Mouse (Mus musculus): Measurements from ENCODE around the gene Ino80e. TPM values are rescaled to one million over a fixed set of nuclear protein-coding genes. Genes with fewer than 3 reads are reported as not detected.

Ino80e gene
- polyA plus RNA-seq, 1 experiment = 104 TPM

DNA sequence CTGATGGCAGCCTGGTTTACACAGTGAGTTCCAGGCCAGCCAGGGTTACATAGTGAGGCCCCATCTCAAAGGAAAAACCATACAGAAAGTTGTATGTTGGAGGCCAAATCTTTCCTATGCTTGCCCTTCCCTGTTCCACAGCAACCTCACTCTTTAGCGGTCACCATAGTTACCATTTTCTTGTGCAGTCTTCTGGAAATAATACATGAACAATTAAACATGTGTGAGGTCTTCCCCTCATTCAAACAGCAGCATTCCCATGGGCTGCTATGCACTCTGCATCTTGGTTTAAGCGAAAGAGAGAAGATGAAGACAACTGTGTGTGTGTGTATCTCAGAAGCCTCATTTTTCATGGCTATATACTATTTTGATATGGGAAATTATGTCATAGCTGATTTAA lies 16.7 kb downstream of the Ino80e start:
- H3K9ac ChIP-seq (ENCODE audit: low read depth, poor library complexity, severe bottlenecking) = no peak overlapping the region
- no peak overlapping the region for H3K27ac ChIP-seq (ENCODE audit: insufficient read depth, low read length)
- H3K27me3 ChIP-seq (ENCODE audit: control insufficient read depth, insufficient read depth, low read length, poor library complexity, severe bottlenecking) = 0 out of 2 replicates have a peak, but pooled peaks cover 2% of the 10 kb centered on the region
- no peak overlapping the region for H3K4me3 ChIP-seq (ENCODE audit: low read depth, low read length)
- TF ChIP-seq POLR2A (IDR thresholded peaks at IDR 0.05; ENCODE audit: insufficient read depth, low read length) (no peak), EP300 (IDR thresholded peaks at IDR 0.05; ENCODE audit: insufficient read depth, low read depth, low read length) (no peak), CTCF (IDR thresholded peaks at IDR 0.05; ENCODE audit: low read depth, low read length) (no peak)
- no peaks in the 10 kb centered on the region for H3K4me1 ChIP-seq (ENCODE audit: control insufficient read depth, insufficient read depth, low read length)
- no peaks in the 10 kb centered on the region for H3K36me3 ChIP-seq (ENCODE audit: control insufficient read depth, insufficient read depth, low read length, poor library complexity, severe bottlenecking)
- no peaks in the 10 kb centered on the region for H3K9me3 ChIP-seq (replicated peaks; ENCODE audit: control insufficient read depth, insufficient read depth, low read length, poor library complexity, severe bottlenecking)

DNA sequence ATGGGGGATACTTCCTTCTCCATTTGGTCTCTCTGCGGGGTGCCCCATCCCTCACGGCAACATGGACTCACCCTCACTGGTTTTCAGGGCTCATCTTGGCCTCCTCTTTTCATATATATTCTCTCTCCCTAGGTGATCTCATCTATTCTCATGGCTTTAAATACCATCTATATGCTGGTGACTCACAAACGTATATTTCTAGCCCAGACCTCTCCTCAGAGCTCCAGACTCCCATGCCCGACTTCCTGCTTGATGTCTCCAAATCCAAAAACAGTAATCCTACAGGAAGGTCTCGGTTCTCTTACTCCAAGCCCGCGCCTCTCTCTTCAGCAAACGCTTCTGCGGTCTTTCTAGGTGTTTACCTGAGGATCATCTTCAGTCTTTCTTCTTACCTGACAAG lies 18.9 kb downstream of the Ino80e start:
- no peak overlapping the region for H3K27ac ChIP-seq (ENCODE audit: insufficient read depth, low read length)
- H3K36me3 ChIP-seq (ENCODE audit: control insufficient read depth, insufficient read depth, low read length, poor library complexity, severe bottlenecking) = no peaks in the 10 kb centered on the region
- H3K9ac ChIP-seq (ENCODE audit: low read depth, poor library complexity, severe bottlenecking) = no peak overlapping the region
- no peaks in the 10 kb centered on the region for H3K4me1 ChIP-seq (ENCODE audit: control insufficient read depth, insufficient read depth, low read length)
- H3K27me3 ChIP-seq (ENCODE audit: control insufficient read depth, insufficient read depth, low read length, poor library complexity, severe bottlenecking) = peaks cover 2% of the 10 kb centered on the region; the same call in 1 of the 2 replicates
- H3K9me3 ChIP-seq (replicated peaks; ENCODE audit: control insufficient read depth, insufficient read depth, low read length, poor library complexity, severe bottlenecking) = no peaks in the 10 kb centered on the region
- TF ChIP-seq EP300 (IDR thresholded peaks at IDR 0.05; ENCODE audit: insufficient read depth, low read depth, low read length) = no peak
- TF ChIP-seq POLR2A (IDR thresholded peaks at IDR 0.05; ENCODE audit: insufficient read depth, low read length) = no peak
- TF ChIP-seq CTCF (IDR thresholded peaks at IDR 0.05; ENCODE audit: low read depth, low read length) = no peak
- no peak overlapping the region for H3K4me3 ChIP-seq (ENCODE audit: low read depth, low read length)

DNA sequence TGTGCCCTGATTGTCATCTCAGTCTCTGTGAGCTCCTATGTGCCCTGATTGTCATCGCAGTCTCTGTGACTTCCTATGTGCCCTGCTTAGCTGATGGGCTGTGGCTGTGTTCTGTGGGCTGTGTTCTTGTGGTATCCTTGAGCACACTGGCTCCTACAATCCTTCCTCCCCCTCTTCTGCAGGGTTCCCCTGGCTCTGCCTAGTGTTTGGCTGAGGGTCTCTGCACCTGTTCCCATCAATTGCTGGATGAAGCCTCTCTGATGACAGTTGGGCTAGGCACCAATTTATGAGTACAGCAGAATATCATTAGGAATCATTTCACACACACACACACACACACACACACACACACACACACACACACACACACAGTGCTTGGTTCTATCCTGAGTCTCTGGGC lies 28.9 kb downstream of the Ino80e start:
- Histone ChIP-seq H3K4me1 (ENCODE audit: control insufficient read depth, insufficient read depth, low read length) (peaks cover 3% of the 10 kb centered on the region), H3K4me3 (ENCODE audit: low read depth, low read length) (no peak overlapping the region), H3K9me3 (replicated peaks; ENCODE audit: control insufficient read depth, insufficient read depth, low read length, poor library complexity, severe bottlenecking) (no peaks in the 10 kb centered on the region), H3K9ac (ENCODE audit: low read depth, poor library complexity, severe bottlenecking) (no peak overlapping the region), H3K27ac (ENCODE audit: insufficient read depth, low read length) (no peak overlapping the region), H3K36me3 (ENCODE audit: control insufficient read depth, insufficient read depth, low read length, poor library complexity, severe bottlenecking) (no peaks in the 10 kb centered on the region), H3K27me3 (ENCODE audit: control insufficient read depth, insufficient read depth, low read length, poor library complexity, severe bottlenecking) (no peaks in the 10 kb centered on the region)
- TF ChIP-seq EP300 (IDR thresholded peaks at IDR 0.05; ENCODE audit: insufficient read depth, low read depth, low read length) (no peak), CTCF (IDR thresholded peaks at IDR 0.05; ENCODE audit: low read depth, low read length) (no peak), POLR2A (IDR thresholded peaks at IDR 0.05; ENCODE audit: insufficient read depth, low read length) (no peak)

DNA sequence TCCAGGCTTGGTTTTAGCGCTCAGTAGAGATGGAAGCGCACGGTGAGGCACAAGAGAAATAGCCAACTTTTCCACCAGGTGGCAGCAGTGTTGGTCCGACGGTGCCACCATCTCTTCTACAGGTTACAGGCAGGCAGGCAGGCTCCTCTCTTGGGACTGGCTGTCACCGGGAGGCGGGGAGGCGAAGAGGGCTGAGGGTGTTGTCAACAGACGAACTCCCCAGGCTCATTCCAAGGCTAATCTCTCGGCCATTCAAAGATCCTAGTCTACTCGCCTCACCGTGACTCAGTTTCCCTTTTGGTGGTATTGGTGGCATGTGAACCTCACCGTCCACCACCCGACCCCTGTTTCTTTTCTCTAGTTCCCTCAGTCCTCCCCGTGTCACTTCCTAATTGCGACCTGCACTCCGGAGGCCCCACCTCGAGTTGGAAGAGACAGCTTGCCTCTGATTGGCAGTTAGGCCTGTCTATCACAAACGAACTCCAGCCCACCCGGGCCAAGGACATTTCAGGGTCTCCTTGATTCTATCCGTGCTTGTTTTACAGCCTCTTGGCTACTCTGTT lies 30.1 kb downstream of the Ino80e start:
- H3K4me3 ChIP-seq (ENCODE audit: low read depth, low read length) = peak overlapping the region; percentile 69
- H3K9me3 ChIP-seq (replicated peaks; ENCODE audit: control insufficient read depth, insufficient read depth, low read length, poor library complexity, severe bottlenecking) = no peaks in the 10 kb centered on the region
- no peak for TF ChIP-seq EP300 (IDR thresholded peaks at IDR 0.05; ENCODE audit: insufficient read depth, low read depth, low read length)
- TF ChIP-seq CTCF (IDR thresholded peaks at IDR 0.05; ENCODE audit: low read depth, low read length) = peak; percentile 90
- no peaks in the 10 kb centered on the region for H3K36me3 ChIP-seq (ENCODE audit: control insufficient read depth, insufficient read depth, low read length, poor library complexity, severe bottlenecking)
- H3K27me3 ChIP-seq (ENCODE audit: control insufficient read depth, insufficient read depth, low read length, poor library complexity, severe bottlenecking) = no peaks in the 10 kb centered on the region
- H3K9ac ChIP-seq (ENCODE audit: low read depth, poor library complexity, severe bottlenecking) = no peak overlapping the region
- H3K4me1 ChIP-seq (ENCODE audit: control insufficient read depth, insufficient read depth, low read length) = peaks cover 3% of the 10 kb centered on the region
- no peak overlapping the region for H3K27ac ChIP-seq (ENCODE audit: insufficient read depth, low read length)

DNA sequence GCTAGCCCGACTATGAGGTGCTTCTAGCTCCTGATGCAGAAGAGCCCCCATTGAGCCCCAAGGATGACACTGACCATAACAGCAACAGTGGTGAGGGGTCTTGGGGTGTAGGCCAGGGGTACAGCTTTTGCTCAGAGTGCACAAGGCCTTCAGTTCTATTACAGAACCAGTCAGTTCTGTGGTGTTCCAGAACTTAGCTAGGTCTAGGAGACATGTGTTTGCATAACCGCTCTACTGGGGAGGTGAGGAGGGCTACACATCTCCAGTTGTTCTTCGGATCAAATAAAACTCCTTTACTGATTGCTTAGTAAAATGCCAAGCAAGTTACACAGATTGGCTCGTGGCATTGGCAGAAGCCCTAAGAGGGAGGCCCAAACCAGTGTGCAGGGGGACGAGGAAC lies 30.6 kb downstream of the Ino80e start, which contains the start of gene 4930451I11Rik:
TSS of gene 4930451I11Rik (minus strand) at position 101 of the 400 bp plus-strand sequence.
- H3K9ac ChIP-seq (ENCODE audit: low read depth, poor library complexity, severe bottlenecking) = no peak within 1 kb of the TSS
- H3K4me3 ChIP-seq (ENCODE audit: low read depth, low read length) = peak within 1 kb of the TSS; percentile 69
- no peak for TF ChIP-seq CTCF (IDR thresholded peaks at IDR 0.05; ENCODE audit: low read depth, low read length)
- TF ChIP-seq POLR2A (IDR thresholded peaks at IDR 0.05; ENCODE audit: insufficient read depth, low read length) = no peak
- TF ChIP-seq EP300 (IDR thresholded peaks at IDR 0.05; ENCODE audit: insufficient read depth, low read depth, low read length) = no peak
- H3K4me1 ChIP-seq (ENCODE audit: control insufficient read depth, insufficient read depth, low read length) = peaks cover 3% of the 10 kb centered on the region
- H3K36me3 ChIP-seq (ENCODE audit: control insufficient read depth, insufficient read depth, low read length, poor library complexity, severe bottlenecking) = no peaks in the 10 kb centered on the region
- no peak within 1 kb of the TSS for H3K27ac ChIP-seq (ENCODE audit: insufficient read depth, low read length)
- no peaks in the 10 kb centered on the region for H3K27me3 ChIP-seq (ENCODE audit: control insufficient read depth, insufficient read depth, low read length, poor library complexity, severe bottlenecking)
- no peaks in the 10 kb centered on the region for H3K9me3 ChIP-seq (replicated peaks; ENCODE audit: control insufficient read depth, insufficient read depth, low read length, poor library complexity, severe bottlenecking)

DNA sequence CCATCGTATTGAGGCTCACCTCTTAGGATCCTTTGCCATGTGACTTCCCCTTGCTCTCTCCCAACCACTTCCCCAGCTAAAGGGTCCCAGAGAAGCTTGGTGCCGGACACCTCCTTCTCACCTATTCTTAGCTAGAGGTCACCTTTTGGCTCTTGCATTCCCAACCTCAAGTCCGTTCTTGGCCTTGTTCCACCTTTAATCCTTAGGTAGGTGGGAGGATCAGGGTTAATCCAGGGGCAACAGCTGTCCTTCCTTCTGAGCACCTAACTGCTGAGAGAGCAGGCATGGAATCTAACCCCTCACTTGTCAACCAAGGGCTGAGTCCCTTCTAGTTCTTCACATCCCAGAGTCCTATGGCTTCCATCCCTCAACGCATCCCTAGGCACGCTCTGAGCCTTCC lies 36.2 kb downstream of the Ino80e start:
- Histone ChIP-seq H3K27me3 (ENCODE audit: control insufficient read depth, insufficient read depth, low read length, poor library complexity, severe bottlenecking) (no peaks in the 10 kb centered on the region), H3K36me3 (ENCODE audit: control insufficient read depth, insufficient read depth, low read length, poor library complexity, severe bottlenecking) (no peaks in the 10 kb centered on the region)
- no peak for TF ChIP-seq CTCF (IDR thresholded peaks at IDR 0.05; ENCODE audit: low read depth, low read length)
- no peak for TF ChIP-seq EP300 (IDR thresholded peaks at IDR 0.05; ENCODE audit: insufficient read depth, low read depth, low read length)
- TF ChIP-seq POLR2A (IDR thresholded peaks at IDR 0.05; ENCODE audit: insufficient read depth, low read length) = no peak

More for the DNA sequence above, 36.2 kb downstream of the Ino80e start:
- Histone ChIP-seq H3K9me3 (replicated peaks; ENCODE audit: control insufficient read depth, insufficient read depth, low read length, poor library complexity, severe bottlenecking) (no peaks in the 10 kb centered on the region), H3K27ac (ENCODE audit: insufficient read depth, low read length) (no peak overlapping the region), H3K9ac (ENCODE audit: low read depth, poor library complexity, severe bottlenecking) (no peak overlapping the region), H3K4me3 (ENCODE audit: low read depth, low read length) (no peak overlapping the region), H3K4me1 (ENCODE audit: control insufficient read depth, insufficient read depth, low read length) (peaks cover 10% of the 10 kb centered on the region)

All from ES-Bruce4 (cell line).